Mouse (Mus musculus) mesoderm, embryonic 11.5 days (tissue): ENCODE results near the gene Timeless.
A peak's percentile ranks its signal among the peaks of the same experiment; 100 is the strongest.
"Not testable (repeated sequence)": the region's sequence is repeated elsewhere in the genome, so short reads cannot be mapped to it uniquely, and the experiment has no call there.

Experiments used
- DNase-seq: peaks from one replicate; pipeline ENCODE4 v3.0.0-alpha.2; 2012; ENCODE audit warnings: low read depth, low spot score

The Timeless gene

GRCm38 (mm10) chr10:128231697-128232419 lies at the start of gene Timeless:
Timeless (plus strand) TSS chr10:128232065.
- peak; percentile 84 for DNase-seq

GRCm38 (mm10) chr10:128184296-128184695 lies 47.6 kb upstream of the Timeless start:
- DNase-seq: no peak

GRCm38 (mm10) chr10:128185277-128185940 lies 46.5 kb upstream of the Timeless start:
- no peak for DNase-seq

- peak; percentile 91 for DNase-seq
Observed at GRCm38 (mm10) chr10:128185959-128186358, 45.9 kb upstream of the Timeless start.

- no peak for DNase-seq
Observed at GRCm38 (mm10) chr10:128187181-128187605, 44.7 kb upstream of the Timeless start.

GRCm38 (mm10) chr10:128188242-128188877 lies 43.5 kb upstream of the Timeless start:
- DNase-seq: peak; percentile 83

GRCm38 (mm10) chr10:128191472-128191871 lies 40.4 kb upstream of the Timeless start:
- no peak for DNase-seq

GRCm38 (mm10) chr10:128192030-128192766 lies 39.7 kb upstream of the Timeless start:
- not testable (repeated sequence) for DNase-seq

- DNase-seq: no peak
Observed at GRCm38 (mm10) chr10:128193113-128193512, 38.8 kb upstream of the Timeless start.

- DNase-seq: peak; percentile 96
Observed at GRCm38 (mm10) chr10:128194024-128194550, 37.8 kb upstream of the Timeless start, which contains the start of gene Gls2. Gls2 (plus strand) TSS chr10:128194457.

GRCm38 (mm10) chr10:128194551-128195461 lies 37.1 kb upstream of the Timeless start:
- no peak for DNase-seq

- no peak for DNase-seq
Observed at GRCm38 (mm10) chr10:128201856-128202255, 30.0 kb upstream of the Timeless start.

- DNase-seq: no peak
Observed at GRCm38 (mm10) chr10:128204941-128205340, 26.9 kb upstream of the Timeless start.

GRCm38 (mm10) chr10:128208326-128208725 lies 23.5 kb upstream of the Timeless start:
- no peak for DNase-seq

- no peak for DNase-seq
Observed at GRCm38 (mm10) chr10:128209311-128210009, 22.4 kb upstream of the Timeless start.

- no peak for DNase-seq
Observed at GRCm38 (mm10) chr10:128210131-128210530, 21.7 kb upstream of the Timeless start.

GRCm38 (mm10) chr10:128210954-128211353 lies 20.9 kb upstream of the Timeless start:
- no peak for DNase-seq

- DNase-seq: peak; percentile 94
Observed at GRCm38 (mm10) chr10:128211390-128212108, 20.3 kb upstream of the Timeless start, which contains the start of gene Spryd4. Spryd4 (minus strand) TSS chr10:128211807.

- DNase-seq: no peak
Observed at GRCm38 (mm10) chr10:128212148-128212547, 19.7 kb upstream of the Timeless start.
